Mouse (Mus musculus) hindbrain, embryonic 15.5 days (tissue): ENCODE results near the gene Taf4. TPM values are rescaled to one million over a fixed set of nuclear protein-coding genes. Genes with fewer than 3 reads are reported as not detected.
A peak's percentile ranks its signal among the peaks of the same experiment; 100 is the strongest.

Source experiments
- ATAC-seq: fragments of 200-750 bp; cut with Nextera tagmentation; 2 replicates; pipeline ENCODE4 v1.8.0; 2017; ENCODE audit warnings: low read depth, moderate number of reproducible peaks, moderate TSS enrichment; ENCODE audit not compliant: low FRiP score
- H3K27ac ChIP-seq: fragments of 300-500 bp; sonication (generic); replicated peaks from 2 replicates; pipeline ENCODE4 v1.5.1; 2015; ENCODE audit warnings: mild to moderate bottlenecking, inconsistent platforms
- H3K27me3 ChIP-seq: fragments of 300-500 bp; sonication (generic); 2 replicates; pipeline ENCODE4 v1.6.1; 2015; ENCODE audit warnings: control low read depth, inconsistent platforms
- H3K36me3 ChIP-seq: fragments of 300-500 bp; sonication (generic); 2 replicates; pipeline ENCODE4 v1.6.1; 2015; ENCODE audit warnings: control low read depth, inconsistent platforms
- H3K4me1 ChIP-seq: fragments of 300-500 bp; sonication (generic); replicated peaks from 2 replicates; pipeline ENCODE4 v1.6.1; 2015; ENCODE audit warnings: control low read depth, inconsistent platforms
- H3K4me2 ChIP-seq: fragments of 300-500 bp; sonication (generic); 2 replicates; pipeline ENCODE4 v1.6.1; 2015; ENCODE audit warnings: moderate library complexity, mild to moderate bottlenecking, inconsistent platforms
- H3K4me3 ChIP-seq: fragments of 300-500 bp; sonication (generic); 2 replicates; pipeline ENCODE4 v1.5.1; 2015; ENCODE audit warnings: mild to moderate bottlenecking, inconsistent platforms
- H3K9ac ChIP-seq: fragments of 300-500 bp; sonication (generic); 2 replicates; pipeline ENCODE4 v1.6.1; 2015; ENCODE audit warnings: inconsistent platforms
- H3K9me3 ChIP-seq: fragments of 300-500 bp; sonication (generic); 2 replicates; pipeline ENCODE4 v1.6.1; 2016; ENCODE audit warnings: control low read depth, inconsistent platforms
- WGBS: fragments of 180-500 bp; shearing (Covaris S2); methylation state at CpG from one replicate; pipeline ENCODE4 v1.1.7; 2015; 5-methylcytosine and 5-hydroxymethylcytosine counted together
- polyA plus RNA-seq: library from polyadenylated mRNA; unstranded; fragments of >200 nt; fragmentation: Nextera tagmentation; extraction: Ambion mirVana; gene quantifications from 2 replicates; pipeline ENCODE4 v1.2.1, GENCODE M21; 2015

Taf4 gene
- polyA plus RNA-seq, 1 experiment from 2014 or later: 3.5 TPM

GRCm38 (mm10) chr2:179872724-179873123, 103.7 kb downstream of the Taf4 start:
- Histone ChIP-seq H3K27me3 (no peaks in the 10 kb centered on the region), H3K27ac (no peak overlapping the region)
- 66% methylated on average over 5 of the region's 5 CpGs for WGBS

DNA sequence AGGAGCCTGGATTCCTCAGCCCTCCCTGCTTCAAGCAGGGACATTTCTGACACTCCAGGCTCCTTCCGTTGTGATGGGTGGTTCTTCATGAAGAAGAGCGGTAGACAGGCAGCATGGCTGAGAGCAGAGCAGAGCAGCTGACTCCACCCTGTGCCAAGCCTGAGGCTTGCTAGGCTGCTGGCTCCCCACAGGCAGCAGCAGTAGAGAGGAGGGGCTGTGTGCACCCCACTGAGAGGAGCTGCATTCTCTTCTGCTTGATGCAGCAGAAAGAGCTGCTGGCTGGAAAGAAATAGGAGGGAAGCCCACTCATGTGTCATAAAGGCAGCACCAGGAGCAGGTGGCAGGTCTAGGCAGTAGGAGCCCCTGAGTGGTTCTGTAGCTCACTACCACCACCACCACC, 106.6 kb downstream of the Taf4 start:
- Histone ChIP-seq H3K9ac (no peak overlapping the region), H3K27ac (peak overlapping the region; percentile 43), H3K4me2 (no peak overlapping the region), H3K9me3 (no peaks in the 10 kb centered on the region), H3K4me1 (peaks cover 18% of the 10 kb centered on the region), H3K36me3 (no peaks in the 10 kb centered on the region), H3K27me3 (no peaks in the 10 kb centered on the region), H3K4me3 (no peak overlapping the region)
- WGBS: 11% methylated on average over 2 of the region's 2 CpGs
- peak; percentile 65 for ATAC-seq

More at GRCm38 (mm10) chr2:179872724-179873123, 103.7 kb downstream of the Taf4 start:
- peaks cover 18% of the 10 kb centered on the region for H3K4me1 ChIP-seq
- H3K4me3 ChIP-seq: no peak overlapping the region
- H3K36me3 ChIP-seq: no peaks in the 10 kb centered on the region
- H3K9ac ChIP-seq: no peak overlapping the region
- H3K4me2 ChIP-seq: no peak overlapping the region
- ATAC-seq: peak; percentile 31; the same call in 1 of the 2 replicates
- no peaks in the 10 kb centered on the region for H3K9me3 ChIP-seq

GRCm38 (mm10) chr2:179867669-179868068, 108.8 kb downstream of the Taf4 start:
- ATAC-seq: no peak
- 70% methylated on average over 3 of the region's 3 CpGs for WGBS
- Histone ChIP-seq H3K36me3 (no peaks in the 10 kb centered on the region), H3K9me3 (no peaks in the 10 kb centered on the region), H3K9ac (no peak overlapping the region), H3K4me1 (peaks cover 18% of the 10 kb centered on the region), H3K4me3 (no peak overlapping the region), H3K27ac (no peak overlapping the region), H3K27me3 (no peaks in the 10 kb centered on the region), H3K4me2 (no peak overlapping the region)

DNA sequence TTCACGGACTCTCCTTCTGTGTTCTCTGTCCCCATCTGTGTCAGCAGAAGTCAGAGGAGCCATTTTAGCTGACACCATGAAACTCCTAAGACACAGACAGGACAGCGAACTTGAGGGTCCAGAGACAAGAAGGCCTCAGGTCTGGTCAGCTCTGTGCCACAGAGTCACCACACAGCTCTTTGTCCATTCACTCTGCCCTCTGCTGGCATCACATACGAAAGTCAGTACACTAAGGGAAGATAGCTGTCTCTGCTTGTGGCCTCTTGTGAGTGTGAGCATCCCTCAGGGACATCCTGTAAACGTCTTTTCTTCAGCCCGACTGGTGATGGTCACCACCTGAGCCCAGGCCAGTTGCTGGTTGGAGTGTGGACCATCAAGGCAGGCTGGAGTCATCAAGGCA, 111.3 kb downstream of the Taf4 start:
- H3K27ac ChIP-seq: no peak overlapping the region
- no peak for ATAC-seq
- H3K27me3 ChIP-seq: no peaks in the 10 kb centered on the region
- no peaks in the 10 kb centered on the region for H3K9me3 ChIP-seq
- no peak overlapping the region for H3K4me2 ChIP-seq
- H3K4me3 ChIP-seq: no peak overlapping the region
- H3K36me3 ChIP-seq: no peaks in the 10 kb centered on the region
- H3K9ac ChIP-seq: no peak overlapping the region
- H3K4me1 ChIP-seq: peaks cover 11% of the 10 kb centered on the region
- 67% methylated on average over 5 of the region's 5 CpGs for WGBS

DNA sequence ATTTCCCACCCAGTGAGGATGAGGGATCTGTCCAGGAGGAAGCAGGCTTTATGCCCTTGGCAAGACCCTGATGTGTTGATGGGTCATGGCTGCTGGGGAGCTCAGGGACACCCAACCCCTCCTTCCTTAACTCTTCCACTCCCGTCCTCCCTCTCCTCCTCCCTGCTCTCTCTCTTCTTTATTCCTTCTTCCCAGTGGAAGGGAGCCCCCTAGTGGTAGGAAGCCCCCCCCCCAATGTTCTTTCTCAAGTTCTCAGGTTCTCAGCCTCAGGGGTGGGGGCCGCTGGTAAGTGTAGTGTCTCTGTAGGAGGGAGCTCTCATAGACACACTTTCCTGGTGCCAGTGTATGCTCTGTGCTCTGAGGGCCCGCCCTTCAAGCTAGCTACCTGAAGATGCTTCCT, 113.2 kb downstream of the Taf4 start:
- Histone ChIP-seq H3K4me2 (no peak overlapping the region), H3K9ac (no peak overlapping the region), H3K36me3 (no peaks in the 10 kb centered on the region), H3K4me1 (no peaks in the 10 kb centered on the region), H3K4me3 (no peak overlapping the region), H3K9me3 (no peaks in the 10 kb centered on the region), H3K27me3 (no peaks in the 10 kb centered on the region), H3K27ac (no peak overlapping the region)
- WGBS: 66% methylated on average over 3 of the region's 3 CpGs
- ATAC-seq: no peak

DNA sequence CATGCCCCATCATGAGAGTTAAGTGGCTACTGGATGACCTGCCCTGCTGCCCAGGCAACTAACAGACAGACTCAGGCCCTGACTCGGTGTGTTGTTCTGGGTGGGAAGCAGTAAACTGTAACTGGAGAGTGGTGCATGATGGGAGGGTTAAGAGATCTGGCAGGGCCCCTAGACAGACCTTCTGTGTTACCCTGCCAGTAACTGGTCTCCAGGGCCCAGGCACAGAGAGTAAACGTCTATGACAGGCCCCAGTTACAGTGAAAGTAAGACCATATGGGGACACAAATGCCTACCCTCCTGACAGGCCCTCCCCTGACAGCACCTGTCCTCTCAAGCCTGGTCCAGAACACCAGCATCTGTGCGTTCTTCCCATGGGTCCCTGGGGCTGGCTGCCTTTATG, 113.8 kb downstream of the Taf4 start:
- Histone ChIP-seq H3K9ac (no peak overlapping the region), H3K9me3 (no peaks in the 10 kb centered on the region)

More for the DNA sequence above, 113.8 kb downstream of the Taf4 start:
- Histone ChIP-seq H3K27ac (no peak overlapping the region), H3K4me1 (no peaks in the 10 kb centered on the region), H3K27me3 (no peaks in the 10 kb centered on the region), H3K36me3 (no peaks in the 10 kb centered on the region), H3K4me2 (no peak overlapping the region), H3K4me3 (no peak overlapping the region)
- no peak for ATAC-seq
- WGBS: 72% methylated on average over 3 of the region's 3 CpGs

Other genes with a start within 250 kb of the Taf4 start
- gene Lsm14b, start 48.3 kb upstream of the Taf4 start, polyA plus RNA-seq: 18.8 and 20.5 TPM in 2 replicates
- gene Psma7, start 65.8 kb upstream of the Taf4 start, polyA plus RNA-seq: 541 and 546 TPM in 2 replicates
- gene Ss18l1, start 65.9 kb upstream of the Taf4 start, polyA plus RNA-seq: 51.5 and 58.7 TPM in 2 replicates
- gene Mtg2, start 93.9 kb upstream of the Taf4 start, polyA plus RNA-seq: 30.3 and 34.8 TPM in 2 replicates
- gene Hrh3, start 127.8 kb upstream of the Taf4 start, polyA plus RNA-seq: 2.0 and 2.6 TPM in 2 replicates
- 71.0 and 72.7 TPM in 2 replicates for gene Osbpl2, start 142.7 kb upstream of the Taf4 start, polyA plus RNA-seq
- 189 and 207 TPM in 2 replicates for gene Adrm1, start 194.8 kb upstream of the Taf4 start, polyA plus RNA-seq
- 2.5 and 3.5 TPM in 2 replicates for gene Lama5, start 249.2 kb upstream of the Taf4 start, polyA plus RNA-seq